Mouse (Mus musculus) adrenal gland, adult 18-20 months (tissue): ENCODE results near the gene Pin1rt1. TPM values are rescaled to one million over a fixed set of nuclear protein-coding genes. Genes with fewer than 3 reads are reported as not detected.
A peak's percentile ranks its signal among the peaks of the same experiment; 100 is the strongest.

Source experiments
- DNase-seq, 2 experiments: peaks; one replicate each; pipeline ENCODE4 v3.0.0; 2021 to 2022; ENCODE audit warnings: low spot score in 2 of 2
- long read RNA-seq, 2 experiments: library from polyadenylated mRNA; stranded (forward); transcript quantifications; one replicate each; pipeline ENCODE4 v2.0.0; 2021
- total RNA-seq, 2 experiments: library from RNA; stranded (reverse); gene quantifications; 1 replicate in 1 of 2; 2 replicates in 1 of 2; pipeline ENCODE4 v1.2.3; 2021

The Pin1rt1 gene
- not detected for total RNA-seq
- long read RNA-seq, experiment 1 = 0 reads
- long read RNA-seq, experiment 2 = 0 reads

GRCm38 (mm10) chr2:104716279-104716678 lies at the start of gene Pin1rt1:
Gene Pin1rt1, minus strand, starts transcription at chr2:104716379.
- DNase-seq = no peak

GRCm38 (mm10) chr2:104764018-104764417 lies 47.8 kb upstream of the Pin1rt1 start:
- no peak for DNase-seq

DNA sequence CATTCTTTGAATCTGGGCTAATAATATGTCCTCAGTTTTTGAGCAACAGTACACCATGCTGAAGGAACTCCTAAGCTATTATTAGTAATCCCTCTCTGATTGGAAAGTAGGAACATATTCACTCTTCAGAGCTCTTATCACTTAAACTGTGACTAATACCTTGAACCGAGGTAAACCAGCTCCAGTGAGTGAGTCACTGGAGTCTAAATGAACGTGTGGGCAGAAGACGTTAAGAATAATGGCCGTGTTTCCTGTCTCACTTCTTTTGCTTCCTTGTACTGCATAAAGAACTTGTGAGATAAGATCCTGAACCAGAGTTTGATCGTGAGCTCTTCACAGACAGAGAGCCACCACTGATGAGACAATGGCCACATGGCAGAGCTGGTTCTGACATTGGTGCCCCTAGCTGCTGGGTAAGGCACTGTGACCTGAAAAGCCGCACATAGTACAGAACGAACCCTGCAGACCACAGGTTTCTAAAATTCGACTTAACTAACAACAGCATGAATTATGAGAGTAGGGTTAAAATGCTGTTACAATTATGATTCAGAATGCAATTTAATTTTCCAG lies 47.0 kb upstream of the Pin1rt1 start:
- no peak for DNase-seq

DNA sequence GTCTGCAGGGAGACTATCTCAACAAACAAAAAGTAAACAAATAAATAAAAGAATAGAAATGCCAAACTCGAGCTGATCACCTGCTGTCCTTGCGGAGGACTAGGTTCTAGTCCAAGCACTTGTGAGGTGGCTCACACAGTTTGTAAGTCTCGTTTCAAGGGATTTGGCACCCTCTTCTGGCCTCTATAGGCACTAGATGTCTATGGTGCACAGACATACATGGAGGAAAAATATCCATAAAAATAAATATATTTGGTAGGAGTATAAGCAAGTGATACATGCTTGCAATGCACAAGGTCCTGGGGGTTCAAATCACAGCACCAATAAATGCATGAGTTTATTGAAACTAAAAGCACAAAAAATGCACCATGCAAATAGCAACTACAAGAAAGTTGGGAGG lies 34.4 kb upstream of the Pin1rt1 start:
- no peak for DNase-seq

DNA sequence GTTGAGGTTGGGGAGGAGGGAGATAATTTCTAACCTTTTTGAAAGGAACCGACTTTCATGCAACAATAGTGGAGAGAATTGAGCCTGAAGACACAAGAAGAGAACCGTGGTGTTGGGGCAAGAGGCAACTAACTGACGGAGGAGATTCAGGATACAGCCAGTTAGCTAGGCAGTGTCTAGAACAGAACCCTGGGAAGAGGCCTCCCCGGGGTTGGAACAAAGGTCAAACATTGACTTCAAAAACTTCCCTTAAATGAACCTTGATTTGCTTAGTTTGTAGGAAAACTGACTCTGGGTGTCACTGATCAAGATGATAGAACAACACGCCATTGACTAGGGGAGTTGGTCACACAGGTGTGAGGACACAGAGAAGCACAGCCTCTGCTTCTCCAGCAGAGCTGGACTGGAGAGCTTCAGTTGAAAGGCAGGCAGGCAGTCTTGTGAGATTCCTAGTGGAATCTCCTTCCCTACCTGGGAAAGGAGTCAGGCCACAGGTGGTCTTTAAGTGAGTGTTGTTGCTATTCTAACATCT lies 32.5 kb upstream of the Pin1rt1 start:
- DNase-seq = no peak

GRCm38 (mm10) chr2:104746251-104746650 lies 30.1 kb upstream of the Pin1rt1 start:
- no peak for DNase-seq

- no peak for DNase-seq
These were observed 27.8 kb upstream of the Pin1rt1 start for GRCm38 (mm10) chr2:104743971-104744370.

DNA sequence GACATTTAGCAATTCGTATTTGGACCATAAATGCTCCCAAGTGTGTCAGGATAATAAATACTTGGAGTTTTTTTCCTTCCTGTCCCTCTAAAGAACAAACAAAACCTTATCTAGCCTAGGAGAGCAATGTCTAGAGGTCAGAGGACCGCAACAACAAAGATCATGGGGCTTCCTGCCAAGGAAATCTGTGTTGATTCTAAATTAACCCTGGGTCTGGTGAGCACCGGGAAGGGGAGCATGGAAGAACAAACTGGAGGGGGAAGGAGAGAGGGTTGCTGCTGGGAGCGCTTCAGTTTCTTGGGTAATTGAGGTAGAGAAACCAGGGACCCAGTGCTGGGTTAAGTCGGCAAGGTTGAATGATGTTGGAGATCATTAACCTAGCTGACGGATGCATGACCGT lies 27.0 kb upstream of the Pin1rt1 start:
- DNase-seq = no peak

- DNase-seq = peak; percentile 91 to 93
These were observed 26.5 kb upstream of the Pin1rt1 start, which contains the start of gene Depdc7 for GRCm38 (mm10) chr2:104742741-104743064. Gene Depdc7, minus strand, starts transcription at chr2:104742878.

- no peak for DNase-seq
These were observed 25.9 kb upstream of the Pin1rt1 start for GRCm38 (mm10) chr2:104741896-104742740.

DNA sequence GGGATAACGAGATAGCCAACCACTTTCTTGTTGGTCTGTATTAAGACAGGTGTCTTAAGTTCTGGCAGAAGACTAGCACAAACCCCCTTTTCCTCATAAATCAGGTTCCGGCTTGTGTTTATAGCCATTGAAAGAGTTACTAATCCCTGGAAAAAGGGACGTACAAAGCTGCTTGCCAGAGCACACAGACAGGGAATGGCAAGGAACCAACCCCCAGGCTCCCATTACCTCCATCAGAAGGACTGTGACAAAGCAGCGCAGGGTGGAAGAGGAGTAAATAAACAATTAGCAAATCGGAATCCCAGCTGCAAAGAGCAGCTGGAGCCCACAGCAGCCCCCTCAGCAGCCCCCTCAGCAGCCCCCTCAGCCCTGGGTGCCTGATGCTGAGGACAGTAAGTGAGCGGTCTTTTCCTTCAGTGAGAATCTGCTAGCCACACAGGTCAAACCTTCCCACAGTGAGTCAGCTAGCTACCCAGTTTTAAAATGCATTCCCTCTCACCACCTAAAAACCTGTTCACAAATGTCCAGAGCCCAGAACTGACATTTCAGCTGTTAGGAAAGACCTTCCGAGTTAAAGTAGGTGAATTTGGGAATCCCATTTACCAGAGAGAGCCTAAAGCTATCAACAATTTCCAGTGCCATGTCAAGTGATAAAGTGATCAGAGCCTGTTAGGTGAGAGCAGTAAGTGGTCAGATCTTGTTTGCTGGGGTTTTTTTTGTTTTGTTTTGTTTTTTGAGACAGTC lies 25.0 kb upstream of the Pin1rt1 start:
- no peak for DNase-seq

DNA sequence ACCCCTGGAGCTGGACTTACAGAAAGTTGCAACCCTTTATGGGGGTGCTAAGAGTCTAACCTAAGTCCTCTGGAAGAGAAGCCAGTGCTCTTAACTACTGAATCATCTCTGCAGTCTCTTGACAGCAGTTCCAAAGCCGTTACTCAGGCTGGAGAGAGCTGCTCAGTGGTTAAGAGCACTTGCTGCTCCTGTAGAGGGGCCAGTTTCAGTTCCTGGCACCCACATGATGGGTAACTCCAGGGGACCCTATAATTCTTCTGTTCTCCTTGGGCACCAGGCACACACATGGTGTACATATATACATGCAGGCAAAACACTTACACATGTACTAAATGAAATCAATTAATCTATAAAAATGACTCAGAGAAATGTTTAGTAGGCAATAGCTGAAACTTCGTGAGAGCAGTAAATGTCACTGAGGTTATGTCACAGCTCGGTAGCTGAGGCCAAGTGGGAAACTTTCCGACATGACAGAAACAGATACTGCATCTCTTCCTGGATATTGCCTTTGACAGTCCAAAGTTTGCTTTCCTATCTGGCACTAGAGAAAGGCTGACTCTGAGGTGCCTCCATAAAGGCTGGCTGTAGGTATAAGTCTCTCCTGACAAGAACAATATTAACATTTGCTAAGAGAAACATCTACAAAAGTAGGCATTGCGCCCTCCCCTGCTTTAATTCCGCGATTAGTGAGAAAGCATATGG lies 24.2 kb upstream of the Pin1rt1 start:
- DNase-seq = no peak

- no peak for DNase-seq
These were observed 23.5 kb upstream of the Pin1rt1 start for GRCm38 (mm10) chr2:104739691-104740090.

DNA sequence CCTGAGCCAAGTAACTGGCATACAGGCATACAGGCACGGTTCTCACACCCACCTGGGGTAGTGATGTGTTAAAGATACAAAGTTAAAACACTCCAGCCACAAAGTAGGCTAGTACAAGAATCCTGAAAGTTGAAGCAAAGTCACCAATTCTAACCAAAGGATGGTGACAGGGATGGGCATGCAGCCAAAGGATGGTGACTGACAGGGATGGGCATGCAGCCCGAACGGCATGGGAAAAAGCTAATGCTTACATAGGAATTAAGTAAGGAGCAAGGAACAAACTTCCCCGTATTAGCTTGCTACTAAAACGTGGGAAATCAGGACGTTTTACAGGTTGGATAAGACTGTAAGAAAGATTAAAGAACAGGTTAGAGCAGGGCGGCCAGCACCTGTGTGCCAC lies 20.1 kb upstream of the Pin1rt1 start:
- no peak for DNase-seq

DNA sequence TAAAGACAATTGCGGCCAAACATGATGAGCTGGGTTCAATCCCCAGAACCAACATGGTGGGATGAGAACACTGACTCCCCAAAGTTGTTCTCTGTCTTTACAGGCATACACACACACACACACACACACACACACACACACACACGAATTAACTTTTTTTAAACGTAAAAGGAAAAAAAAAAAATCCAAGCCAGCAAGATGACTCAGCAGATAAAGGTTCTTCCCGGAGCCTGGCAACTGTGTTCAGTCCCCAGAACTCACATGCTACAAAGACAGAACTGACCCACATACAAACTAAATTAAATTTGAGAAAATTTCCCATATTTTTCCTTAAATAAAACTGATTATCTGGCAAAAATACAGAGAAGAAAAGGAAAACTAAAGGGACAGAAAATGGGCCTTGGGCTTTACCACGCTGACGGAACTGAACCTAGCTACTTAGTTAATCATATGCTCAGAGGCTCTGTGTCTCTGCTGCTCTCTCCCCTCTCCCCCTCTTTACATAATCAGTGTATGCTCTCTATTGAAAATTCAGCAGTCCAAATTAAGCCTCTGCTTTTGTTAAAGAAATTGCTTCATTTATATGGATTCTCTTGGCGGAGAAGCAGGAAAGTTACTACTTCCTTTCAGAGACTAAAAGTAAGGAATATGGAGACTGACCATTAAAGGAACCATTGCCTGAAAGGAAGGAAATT lies 16.5 kb upstream of the Pin1rt1 start:
- DNase-seq = no peak

GRCm38 (mm10) chr2:104732033-104732444 lies 15.9 kb upstream of the Pin1rt1 start:
- DNase-seq = no peak

- DNase-seq = no peak
These were observed 11.2 kb upstream of the Pin1rt1 start for GRCm38 (mm10) chr2:104727369-104727768.

DNA sequence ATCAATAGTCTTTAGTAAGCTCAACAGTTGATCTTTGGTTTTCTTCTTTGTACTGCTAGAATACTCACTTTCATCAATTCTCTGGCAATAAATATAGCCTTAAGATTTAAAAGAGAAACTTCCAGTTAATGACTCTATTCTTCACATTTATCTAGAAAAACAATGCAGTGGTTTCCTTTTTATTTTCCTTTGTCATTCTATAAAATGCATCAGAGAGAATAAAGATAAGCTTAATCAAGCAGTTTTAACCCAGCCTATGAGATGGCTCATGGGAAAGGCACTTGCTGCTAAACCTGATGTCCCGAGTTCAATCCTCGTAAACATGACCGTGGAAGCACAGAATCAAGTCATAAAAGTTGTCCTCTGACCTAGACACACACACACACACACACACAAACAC lies 5.8 kb upstream of the Pin1rt1 start:
- no peak for DNase-seq

- DNase-seq = no peak
These were observed 1.6 kb upstream of the Pin1rt1 start for GRCm38 (mm10) chr2:104717827-104718226.

DNA sequence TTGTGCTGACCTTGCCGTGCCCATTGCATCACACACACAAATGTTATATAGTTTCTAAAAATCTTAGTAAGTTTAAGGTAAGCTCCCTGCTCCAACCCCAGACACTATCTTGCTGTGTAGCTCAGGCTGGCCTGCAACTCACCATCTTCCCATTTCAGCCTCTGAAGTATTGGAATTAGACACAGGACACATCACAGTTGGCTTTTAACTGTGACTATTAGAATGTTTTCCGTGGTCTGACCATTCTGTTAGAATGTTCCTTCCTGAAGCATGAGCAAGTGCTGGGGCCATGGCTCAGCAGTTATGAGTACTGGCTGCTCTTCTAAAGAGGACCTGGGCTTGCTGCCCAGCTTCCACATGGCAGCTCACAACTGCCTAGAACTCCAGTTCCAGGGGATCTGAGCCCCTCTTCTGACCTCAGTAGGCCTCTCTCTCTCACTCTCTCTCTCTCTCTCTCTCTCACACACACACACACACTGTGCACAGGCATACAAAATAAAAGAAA lies 1.1 kb upstream of the Pin1rt1 start:
- no peak for DNase-seq
